Comparison of ENCODE assay signal across 10 mouse cellular contexts in the genomic region with DNA sequence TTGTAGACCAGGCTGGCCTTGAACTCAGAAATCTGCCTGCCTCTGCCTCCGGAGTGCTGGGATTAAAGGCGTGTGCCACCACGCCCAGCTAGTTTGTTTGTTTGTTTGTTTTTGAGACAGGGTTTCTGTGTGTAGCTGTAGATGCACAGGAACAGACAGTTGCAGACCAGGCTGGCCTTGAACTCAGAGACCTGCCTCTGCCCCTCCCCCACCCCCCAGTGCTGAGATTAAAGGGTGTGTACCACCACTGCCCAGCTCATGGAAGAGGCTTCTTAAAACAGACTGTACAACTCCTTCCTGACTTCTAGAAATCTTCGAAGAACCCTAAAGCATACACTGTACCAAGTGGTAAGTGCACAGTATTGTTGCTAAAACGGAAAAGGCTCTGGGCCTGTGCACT. TPM values are rescaled to one million over a fixed set of nuclear protein-coding genes. Genes with fewer than 3 reads are reported as not detected.
DNase-seq lines count a peak whose midpoint lies in the region; ATAC-seq and TF ChIP-seq lines count a peak whose summit lies in the region.
"Had no signal": no experiment of that assay in that cellular context is flagged by ENCODE, and none has a peak within 500 bp of the region (broad histone marks: within the 10 kb centered on the region; RNA-seq: fewer than 3 reads in every experiment).

No protein-coding gene starts in this region.

- H3K9ac ChIP-seq in forebrain, embryonic 16.5 days (replicated peaks; ENCODE audit: low read depth, low read length): no peak overlapping the region
- H3K9ac ChIP-seq in lung, postnatal 0 days (replicated peaks; ENCODE audit: low read depth): no peak overlapping the region
- H3K9ac ChIP-seq in limb, embryonic 15.5 days: no peak overlapping the region
- H3K9ac ChIP-seq in stomach, embryonic 16.5 days (ENCODE audit: low read length): no peak overlapping the region

- 95% methylated on average over 5 of the region's 5 CpGs for WGBS in forebrain, embryonic 10.5 days
- 92% methylated on average over 5 of the region's 5 CpGs for WGBS in forebrain, embryonic 16.5 days
- 90% methylated on average over 5 of the region's 5 CpGs for WGBS in lung, postnatal 0 days
- 89% methylated on average over 5 of the region's 5 CpGs for WGBS in limb, embryonic 15.5 days
- 75% methylated on average over 5 of the region's 5 CpGs for WGBS in stomach, embryonic 16.5 days

- H3K4me1 ChIP-seq in forebrain, embryonic 10.5 days: peaks cover 20% of the 10 kb centered on the region
- peaks cover 18% of the 10 kb centered on the region for H3K4me1 ChIP-seq in forebrain, embryonic 16.5 days (replicated peaks; ENCODE audit: control insufficient read depth, insufficient read depth, low read length)
- peaks cover 2% of the 10 kb centered on the region; the same call in 1 of the 2 replicates for H3K4me1 ChIP-seq in lung, postnatal 0 days (ENCODE audit: insufficient read depth, low read depth, low read length)
- H3K4me1 ChIP-seq in limb, embryonic 15.5 days: peaks cover 20% of the 10 kb centered on the region
- H3K4me1 ChIP-seq in stomach, embryonic 16.5 days (ENCODE audit: control insufficient read depth, insufficient read depth, low read length): peaks cover 6% of the 10 kb centered on the region; the same call in 1 of the 2 replicates

- peaks cover 51% of the 10 kb centered on the region for H3K36me3 ChIP-seq in forebrain, embryonic 10.5 days (replicated peaks)
- H3K36me3 ChIP-seq in forebrain, embryonic 16.5 days (ENCODE audit: control insufficient read depth, insufficient read depth): peaks cover 4% of the 10 kb centered on the region; the same call in 1 of the 2 replicates
- H3K36me3 ChIP-seq in lung, postnatal 0 days (ENCODE audit: insufficient read depth, low read length): 0 out of 2 replicates have a peak, but pooled peaks cover 4% of the 10 kb centered on the region
- H3K36me3 ChIP-seq in limb, embryonic 15.5 days: peaks cover 38% of the 10 kb centered on the region
- H3K36me3 ChIP-seq in stomach, embryonic 16.5 days (ENCODE audit: control insufficient read depth, insufficient read depth, low read length): peaks cover 16% of the 10 kb centered on the region

- H3K4me3 ChIP-seq in forebrain, embryonic 10.5 days: peak overlapping the region; percentile 88
- H3K4me3 ChIP-seq in forebrain, embryonic 16.5 days (replicated peaks; ENCODE audit: low read length): no peak overlapping the region
- H3K4me3 ChIP-seq in lung, postnatal 0 days (ENCODE audit: low read depth, low read length): no peak overlapping the region
- H3K4me3 ChIP-seq in limb, embryonic 15.5 days: peak overlapping the region; percentile 95; the same call in 1 of the 2 replicates
- no peak overlapping the region for H3K4me3 ChIP-seq in stomach, embryonic 16.5 days (replicated peaks; ENCODE audit: low read length)

- TF ChIP-seq EP300 in lung, postnatal 0 days (IDR thresholded peaks at IDR 0.05): no peak

- TF ChIP-seq CTCF in lung, postnatal 0 days (IDR thresholded peaks at IDR 0.05): no peak

- no peak for ATAC-seq in forebrain, embryonic 16.5 days
- no peak for ATAC-seq in lung, postnatal 0 days
- no peak for ATAC-seq in limb, embryonic 15.5 days (ENCODE audit: insufficient number of reproducible peaks, low FRiP score, low TSS enrichment, low read depth)
- ATAC-seq in stomach, embryonic 16.5 days (ENCODE audit: insufficient read depth, low FRiP score): no peak
- ATAC-seq in monocyte, adult 5-6 weeks (replicated peaks; ENCODE audit: insufficient number of reproducible peaks, low FRiP score, low TSS enrichment, poor library complexity, severe bottlenecking): no peak

- no peak overlapping the region for H3K4me2 ChIP-seq in forebrain, embryonic 16.5 days (ENCODE audit: low read length)
- peak overlapping the region; percentile 68; the same call in 1 of the 2 replicates for H3K4me2 ChIP-seq in lung, postnatal 0 days (replicated peaks; ENCODE audit: low read depth, low read length)
- H3K4me2 ChIP-seq in limb, embryonic 15.5 days: peak overlapping the region; percentile 71; the same call in 1 of the 2 replicates
- peak overlapping the region; percentile 87 for H3K4me2 ChIP-seq in stomach, embryonic 16.5 days (ENCODE audit: low read depth, low read length)

- DNase-seq in forebrain, embryonic 10.5 days (ENCODE audit: extremely low spot score, low spot score): no peak
- no peak for DNase-seq in lung, postnatal 0 days (ENCODE audit: low spot score)
- DNase-seq in lung, postnatal 14 days: no peak
- no peak for DNase-seq in gastrocnemius, postnatal 36 days
- DNase-seq: kidney, adult 2 months; thymus, postnatal 14 days had no signal

- H3K27ac ChIP-seq in forebrain, embryonic 10.5 days: peak overlapping the region; percentile 99; the same call in 1 of the 2 replicates
- no peak overlapping the region for H3K27ac ChIP-seq in forebrain, embryonic 16.5 days (ENCODE audit: low read length)
- 0 out of 2 replicates have a peak overlapping the region, but pooled peaks have one; percentile 99 for H3K27ac ChIP-seq in lung, postnatal 0 days (ENCODE audit: low read length)
- H3K27ac ChIP-seq in limb, embryonic 15.5 days: no peak overlapping the region
- H3K27ac ChIP-seq in stomach, embryonic 16.5 days (ENCODE audit: low read length): no peak overlapping the region

- no peaks in the 10 kb centered on the region for H3K27me3 ChIP-seq in forebrain, embryonic 10.5 days (ENCODE audit: poor library complexity, severe bottlenecking)
- H3K27me3 ChIP-seq in forebrain, embryonic 16.5 days (replicated peaks; ENCODE audit: control insufficient read depth, insufficient read depth, low read length): no peaks in the 10 kb centered on the region
- no peaks in the 10 kb centered on the region for H3K27me3 ChIP-seq in lung, postnatal 0 days (replicated peaks; ENCODE audit: insufficient read depth, low read length)
- H3K27me3 ChIP-seq in limb, embryonic 15.5 days: no peaks in the 10 kb centered on the region
- H3K27me3 ChIP-seq in stomach, embryonic 16.5 days (ENCODE audit: control insufficient read depth, insufficient read depth, low read length): no peaks in the 10 kb centered on the region

- intact Hi-C loops in gastrocnemius, postnatal 36 days (cut with DNase I): loop anchor here (5.0 kb wide), 1 partner anchor 57 kb away; no protein-coding TSS in a partner anchor

- peaks cover 7% of the 10 kb centered on the region; the same call in 1 of the 2 replicates for H3K9me3 ChIP-seq in forebrain, embryonic 10.5 days
- no peaks in the 10 kb centered on the region for H3K9me3 ChIP-seq in forebrain, embryonic 16.5 days (ENCODE audit: control insufficient read depth, low read length)
- H3K9me3 ChIP-seq in lung, postnatal 0 days (ENCODE audit: low read length): no peaks in the 10 kb centered on the region
- H3K9me3 ChIP-seq in limb, embryonic 15.5 days: no peaks in the 10 kb centered on the region
- no peaks in the 10 kb centered on the region for H3K9me3 ChIP-seq in stomach, embryonic 16.5 days (replicated peaks; ENCODE audit: control insufficient read depth, low read length)

RNA-seq across cellular contexts. Expression of a gene that starts 25.2 kb away (rescaled TPM):
- 52.4 and 53.3 TPM in 2 replicates for polyA plus RNA-seq in forebrain, embryonic 10.5 days (2016; fragmentation: Nextera tagmentation; extraction: Ambion mirVana)
- polyA plus RNA-seq in forebrain, embryonic 16.5 days (2015; fragmentation: Nextera tagmentation; extraction: Ambion mirVana): 86.3 and 95.4 TPM in 2 replicates
- 69.5 and 78.2 TPM in 2 replicates for polyA plus RNA-seq in lung, postnatal 0 days (2015; fragmentation: Nextera tagmentation; extraction: Ambion mirVana)
- 50.8 and 55.7 TPM in 2 replicates for polyA plus RNA-seq in limb, embryonic 15.5 days (2015; fragmentation: Nextera tagmentation; extraction: Ambion mirVana)
- polyA plus RNA-seq in stomach, embryonic 16.5 days (2015; fragmentation: Nextera tagmentation; extraction: Ambion mirVana): 54.5 and 55.7 TPM in 2 replicates
- total RNA-seq in monocyte, adult 5-6 weeks (2017): 54.3 to 92.1 TPM (median 63.5 TPM) in 3 replicates
- 10 to 100 TPM; 29.9 to 31.5 TPM for total RNA-seq in gastrocnemius, postnatal 36 days (2021)

RNA-seq across cellular contexts. Expression of a gene that starts 27.5 kb away (rescaled TPM):
- 197 and 203 TPM in 2 replicates for polyA plus RNA-seq in forebrain, embryonic 10.5 days (2016; fragmentation: Nextera tagmentation; extraction: Ambion mirVana)
- 92.2 and 104 TPM in 2 replicates for polyA plus RNA-seq in forebrain, embryonic 16.5 days (2015; fragmentation: Nextera tagmentation; extraction: Ambion mirVana)
- 101 and 108 TPM in 2 replicates for polyA plus RNA-seq in lung, postnatal 0 days (2015; fragmentation: Nextera tagmentation; extraction: Ambion mirVana)
- polyA plus RNA-seq in limb, embryonic 15.5 days (2015; fragmentation: Nextera tagmentation; extraction: Ambion mirVana): 111 and 125 TPM in 2 replicates
- polyA plus RNA-seq in stomach, embryonic 16.5 days (2015; fragmentation: Nextera tagmentation; extraction: Ambion mirVana): 92.7 and 103 TPM in 2 replicates
- total RNA-seq in monocyte, adult 5-6 weeks (2017): 155 to 185 TPM (median 183 TPM) in 3 replicates
- total RNA-seq in gastrocnemius, postnatal 36 days (2021): 10 to 100 TPM; 24.8 to 27.0 TPM

RNA-seq across cellular contexts. Expression of a gene that starts 31.8 kb away (rescaled TPM):
- polyA plus RNA-seq in forebrain, embryonic 10.5 days (2016; fragmentation: Nextera tagmentation; extraction: Ambion mirVana): 38.2 and 40.3 TPM in 2 replicates
- polyA plus RNA-seq in forebrain, embryonic 16.5 days (2015; fragmentation: Nextera tagmentation; extraction: Ambion mirVana): 53.3 and 59.0 TPM in 2 replicates
- 18.9 and 19.8 TPM in 2 replicates for polyA plus RNA-seq in lung, postnatal 0 days (2015; fragmentation: Nextera tagmentation; extraction: Ambion mirVana)
- 29.2 and 31.3 TPM in 2 replicates for polyA plus RNA-seq in limb, embryonic 15.5 days (2015; fragmentation: Nextera tagmentation; extraction: Ambion mirVana)
- 23.9 and 24.7 TPM in 2 replicates for polyA plus RNA-seq in stomach, embryonic 16.5 days (2015; fragmentation: Nextera tagmentation; extraction: Ambion mirVana)
- total RNA-seq in monocyte, adult 5-6 weeks (2017): 0.43 to 1.5 TPM in 2 of 3 replicates, not detected in the other
- 100 to 1,000 TPM; 495 to 686 TPM for total RNA-seq in gastrocnemius, postnatal 36 days (2021)

Comparison
In these comparisons a context has a peak if more than half of its experiments do, and no peak if none do; other contexts are left out.
1. H3K27ac ChIP-seq: peak in forebrain, embryonic 10.5 days (single experiment) and lung, postnatal 0 days (single experiment); none in forebrain, embryonic 16.5 days (single experiment), limb, embryonic 15.5 days (single experiment) and stomach, embryonic 16.5 days (single experiment).
2. H3K4me3 ChIP-seq: peak in forebrain, embryonic 10.5 days (single experiment) and limb, embryonic 15.5 days (single experiment); none in forebrain, embryonic 16.5 days (single experiment), lung, postnatal 0 days (single experiment) and stomach, embryonic 16.5 days (single experiment).